Mouse (Mus musculus) liver, adult 2 months (tissue): ENCODE data around the gene Hipk2. TPM values are rescaled to one million over a fixed set of nuclear protein-coding genes. Genes with fewer than 3 reads are reported as not detected.

ENCODE experiments used
- DNase-seq: peaks from one replicate; pipeline ENCODE4 v3.0.0-alpha.2; 2011; ENCODE audit warnings: low read depth, low spot score; ENCODE audit errors: extremely low read depth
- H3K27ac ChIP-seq: fragments of 200-500 bp; replicated peaks from 2 replicates; pipeline ENCODE4 v1.5.1; 2012; ENCODE audit warnings: low read depth, mild to moderate bottlenecking, control low read depth, inconsistent platforms, low read length; ENCODE audit not compliant: insufficient read depth
- H3K27me3 ChIP-seq: fragments of 200-500 bp; 2 replicates; pipeline ENCODE4 v1.6.1; 2012; ENCODE audit warnings: mild to moderate bottlenecking, moderate library complexity, low read length, inconsistent platforms; ENCODE audit not compliant: control insufficient read depth, insufficient read depth
- H3K36me3 ChIP-seq: fragments of 200-500 bp; 2 replicates; pipeline ENCODE4 v1.6.1; 2012; ENCODE audit warnings: low read length, inconsistent platforms; ENCODE audit not compliant: control insufficient read depth, insufficient read depth
- H3K4me1 ChIP-seq: fragments of 200-500 bp; 2 replicates; pipeline ENCODE4 v1.6.1; 2011; ENCODE audit warnings: low read length; ENCODE audit not compliant: control insufficient read depth, insufficient read depth
- H3K4me3 ChIP-seq: fragments of 200-500 bp; 2 replicates; pipeline ENCODE4 v1.5.1; 2011; ENCODE audit warnings: low read depth, mild to moderate bottlenecking, control low read depth, low read length, moderate library complexity; ENCODE audit not compliant: insufficient read depth
- H3K79me2 ChIP-seq: fragments of 200-500 bp; 2 replicates; pipeline ENCODE4 v1.6.1; 2012; ENCODE audit warnings: inconsistent platforms, mild to moderate bottlenecking, low read length, moderate library complexity; ENCODE audit not compliant: control insufficient read depth, insufficient read depth
- H3K9ac ChIP-seq: fragments of 200-500 bp; 2 replicates; pipeline ENCODE4 v1.6.1; 2012; ENCODE audit warnings: low read depth, mild to moderate bottlenecking, control low read depth, inconsistent platforms, low read length
- CTCF ChIP-seq: fragments of 200-500 bp; IDR thresholded peaks from 2 replicates; pipeline ENCODE4 v1.5.1; 2011; ENCODE audit warnings: low read depth, low read length, control low read depth
- POLR2A ChIP-seq: fragments of 200-500 bp; IDR thresholded peaks from 2 replicates; pipeline ENCODE4 v1.6.1; 2011; ENCODE audit warnings: low read length, control low read depth; ENCODE audit not compliant: insufficient read depth; ENCODE audit errors: extremely low read depth
- WGBS: fragments of 180-500 bp; shearing (Covaris S2); methylation state at CpG from one replicate; pipeline ENCODE4 v1.1.7; 2018; 5-methylcytosine and 5-hydroxymethylcytosine counted together
- polyA plus RNA-seq: library from polyadenylated mRNA; depleted of rRNA; stranded (reverse); fragments of >200 nt; gene quantifications from 2 replicates; pipeline ENCODE4 v1.2.3, GENCODE M21; 2012
- total RNA-seq: library from RNA; depleted of rRNA; stranded (reverse); fragments of >200 nt; gene quantifications from 2 replicates; pipeline ENCODE4 v1.2.3, GENCODE M21; 2014

The Hipk2 gene
- total and polyA plus RNA-seq, 2 experiments: 8.5 to 22.2 TPM

DNA sequence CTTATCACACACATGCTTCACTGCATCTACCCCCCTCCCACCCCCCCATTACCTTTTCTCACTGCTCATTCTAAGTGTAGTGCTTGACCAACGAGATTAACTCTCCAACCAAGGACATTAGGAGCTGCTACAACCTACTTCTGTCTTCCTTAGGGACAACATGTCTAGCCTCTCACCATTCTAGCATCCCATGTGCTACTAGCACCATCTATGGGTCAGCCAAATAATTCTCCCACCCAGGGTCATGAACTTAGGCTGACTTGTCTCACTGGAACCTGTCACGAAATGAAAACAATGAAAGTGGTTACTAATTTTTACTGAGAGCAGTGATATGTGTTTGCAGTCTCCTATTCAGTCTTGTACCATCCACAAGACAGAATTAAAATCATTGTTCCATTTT lies 138.2 kb downstream of the Hipk2 start:
- no peaks in the 10 kb centered on the region for H3K27me3 ChIP-seq
- H3K27ac ChIP-seq: no peak overlapping the region
- TF ChIP-seq CTCF: no peak
- TF ChIP-seq POLR2A: no peak
- WGBS: 33% methylated on average over 2 of the region's 2 CpGs
- H3K4me1 ChIP-seq: no peaks in the 10 kb centered on the region
- H3K9ac ChIP-seq: no peak overlapping the region
- peaks cover 29% of the 10 kb centered on the region for H3K36me3 ChIP-seq
- no peak overlapping the region for H3K4me3 ChIP-seq
- DNase-seq: no peak
- no peaks in the 10 kb centered on the region for H3K79me2 ChIP-seq

DNA sequence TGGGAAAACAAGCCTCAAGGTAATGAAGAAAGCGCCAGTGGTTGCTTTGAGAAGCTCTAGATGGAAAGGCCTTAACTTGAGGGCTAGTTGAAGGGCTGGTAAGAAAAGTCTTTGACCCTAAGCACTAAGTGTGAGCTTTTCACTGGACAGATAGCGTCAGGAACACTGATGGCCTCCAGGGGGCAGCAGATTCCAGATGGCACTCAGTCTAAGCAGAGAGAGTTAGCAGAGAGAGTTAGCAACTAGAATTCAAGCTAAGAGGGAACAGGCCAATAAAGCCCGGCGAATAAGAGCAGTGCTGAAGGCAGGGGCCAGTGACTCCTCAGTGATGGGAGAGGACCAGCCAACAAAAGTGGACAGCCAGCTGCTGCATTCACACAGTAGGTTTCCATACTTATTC lies 139.7 kb downstream of the Hipk2 start:
- WGBS: 24% methylated on average over 4 of the region's 4 CpGs
- DNase-seq: peak; percentile 59
- Histone ChIP-seq H3K9ac (no peak overlapping the region), H3K27ac (no peak overlapping the region), H3K36me3 (peaks cover 27% of the 10 kb centered on the region), H3K4me3 (no peak overlapping the region), H3K27me3 (no peaks in the 10 kb centered on the region), H3K79me2 (no peaks in the 10 kb centered on the region), H3K4me1 (no peaks in the 10 kb centered on the region)
- TF ChIP-seq POLR2A (no peak), CTCF (peak; percentile 77)

DNA sequence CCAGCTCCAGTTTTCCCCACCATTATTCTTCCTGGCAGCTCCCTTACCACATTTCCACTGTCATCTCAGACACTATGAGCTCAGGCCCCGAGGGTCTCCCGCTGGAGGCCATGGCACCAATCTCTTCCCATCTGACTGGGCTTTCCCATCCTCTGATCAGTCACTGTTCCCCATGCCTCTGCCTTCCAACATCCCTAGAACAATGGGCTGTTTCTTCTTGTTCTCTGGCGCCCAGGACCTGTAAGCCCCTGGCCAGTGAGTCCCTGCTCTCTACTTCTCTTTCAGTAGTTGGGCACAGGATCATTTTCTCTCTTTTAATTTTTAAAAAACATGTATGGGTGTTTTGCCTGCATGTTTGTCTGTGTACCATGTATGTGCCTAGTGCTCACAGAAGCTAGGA lies 143.3 kb downstream of the Hipk2 start:
- H3K4me1 ChIP-seq: no peaks in the 10 kb centered on the region
- H3K4me3 ChIP-seq: no peak overlapping the region
- no peaks in the 10 kb centered on the region for H3K27me3 ChIP-seq
- H3K79me2 ChIP-seq: no peaks in the 10 kb centered on the region
- H3K36me3 ChIP-seq: peaks cover 37% of the 10 kb centered on the region
- TF ChIP-seq CTCF (no peak), POLR2A (no peak)
- no peak overlapping the region for H3K9ac ChIP-seq
- DNase-seq: no peak
- H3K27ac ChIP-seq: no peak overlapping the region
- WGBS: 94% methylated on average over 3 of the region's 3 CpGs

DNA sequence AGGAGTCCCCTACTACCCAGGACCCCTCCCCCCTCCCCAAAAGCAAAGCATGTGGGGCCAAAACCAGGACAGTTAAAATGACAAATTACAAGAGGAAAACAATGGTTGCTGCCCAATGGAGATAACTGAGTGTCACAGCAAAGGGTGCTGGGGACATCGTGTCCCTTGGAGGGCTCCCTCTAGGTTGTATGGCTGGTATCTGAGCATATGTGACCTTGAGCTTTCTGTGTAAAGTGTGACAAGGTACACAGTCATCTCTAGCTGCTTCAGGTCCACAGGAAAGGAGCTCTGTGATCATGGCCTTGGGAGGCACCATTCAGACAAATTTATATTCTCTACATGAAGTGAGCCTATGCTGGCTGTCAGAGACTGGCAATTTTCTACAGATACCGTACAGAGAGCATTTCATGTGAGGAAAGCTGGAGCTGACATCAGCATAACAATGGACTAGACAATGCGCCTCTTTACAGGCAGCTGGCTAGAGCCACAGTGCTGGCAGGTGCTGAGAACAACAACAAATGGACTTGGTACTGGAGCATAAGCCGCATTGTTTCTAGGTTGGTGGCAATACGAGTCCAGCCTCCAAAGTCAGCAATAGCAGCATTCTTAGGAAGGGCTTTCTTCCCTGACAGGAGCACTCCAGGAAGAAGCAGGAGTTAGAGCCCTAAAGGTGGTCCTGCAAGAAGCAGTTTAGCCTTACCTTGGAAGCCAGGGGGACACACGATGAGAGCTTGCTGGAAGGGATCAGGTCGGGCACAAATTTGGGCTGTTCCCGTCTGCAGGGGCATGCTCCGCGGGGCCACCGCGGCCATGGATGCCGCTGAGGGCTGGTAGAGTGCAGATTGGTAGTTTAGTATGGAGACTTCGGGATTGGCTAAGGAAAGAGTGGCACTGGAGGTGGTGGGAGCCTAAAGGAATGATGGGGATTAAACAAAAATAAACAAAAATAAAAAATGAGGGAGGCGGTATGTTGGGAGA lies 145.5 kb downstream of the Hipk2 start:
- no peak overlapping the region for H3K27ac ChIP-seq
- no peak overlapping the region for H3K9ac ChIP-seq
- no peaks in the 10 kb centered on the region for H3K79me2 ChIP-seq
- H3K4me1 ChIP-seq: no peaks in the 10 kb centered on the region
- H3K36me3 ChIP-seq: peaks cover 38% of the 10 kb centered on the region
- WGBS: 92% methylated on average over 15 of the region's 15 CpGs
- no peak overlapping the region for H3K4me3 ChIP-seq
- no peak for DNase-seq
- no peaks in the 10 kb centered on the region for H3K27me3 ChIP-seq
- TF ChIP-seq CTCF: no peak
- no peak for TF ChIP-seq POLR2A

DNA sequence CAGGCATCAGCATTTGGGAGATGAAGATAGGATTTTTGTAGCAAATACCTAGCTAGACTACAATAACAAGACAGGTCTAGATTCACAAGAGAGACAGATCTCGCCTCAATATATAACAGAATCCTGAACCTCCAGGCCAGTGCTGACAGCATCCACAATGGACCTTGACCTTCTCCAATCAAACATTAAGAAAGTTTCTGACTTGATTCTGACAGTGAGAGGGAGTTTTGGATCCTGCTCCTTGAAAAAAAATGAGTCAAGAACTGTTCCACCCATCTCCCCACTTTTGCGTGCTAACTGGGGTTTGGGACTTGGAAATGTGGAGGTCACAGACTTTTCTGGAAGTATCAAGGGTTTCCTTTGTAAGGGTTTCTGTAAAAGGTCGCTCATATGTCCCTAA lies 150.4 kb downstream of the Hipk2 start:
- 98% methylated on average over 3 of the region's 3 CpGs for WGBS
- H3K4me1 ChIP-seq: no peaks in the 10 kb centered on the region
- no peak overlapping the region for H3K4me3 ChIP-seq
- no peaks in the 10 kb centered on the region for H3K79me2 ChIP-seq
- H3K36me3 ChIP-seq: peaks cover 31% of the 10 kb centered on the region
- DNase-seq: no peak
- no peak for TF ChIP-seq POLR2A
- no peaks in the 10 kb centered on the region for H3K27me3 ChIP-seq
- no peak overlapping the region for H3K9ac ChIP-seq
- H3K27ac ChIP-seq: no peak overlapping the region

DNA sequence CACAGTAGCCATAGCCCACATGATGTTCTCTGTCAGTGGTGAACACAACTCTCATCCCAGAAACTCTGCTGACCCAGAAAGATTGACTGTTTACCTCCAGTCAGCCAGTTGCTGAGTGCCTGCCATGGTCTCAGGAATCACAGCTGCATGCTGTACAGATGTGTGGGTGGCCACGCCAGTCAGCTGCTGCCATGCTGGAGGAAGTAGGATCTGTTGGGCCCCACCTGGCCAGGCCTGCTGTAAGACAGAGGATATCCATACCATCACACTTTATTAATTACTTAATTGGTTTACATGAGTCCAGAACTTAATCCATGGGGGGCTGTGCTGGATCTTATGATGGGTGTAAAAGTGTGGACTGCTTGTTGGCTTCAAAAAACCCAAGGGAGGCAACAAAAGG lies 154.6 kb downstream of the Hipk2 start:
- Histone ChIP-seq H3K36me3 (peaks cover 44% of the 10 kb centered on the region), H3K4me1 (no peaks in the 10 kb centered on the region), H3K27ac (no peak overlapping the region), H3K27me3 (no peaks in the 10 kb centered on the region), H3K79me2 (no peaks in the 10 kb centered on the region), H3K4me3 (no peak overlapping the region), H3K9ac (no peak overlapping the region)
- DNase-seq: no peak
- 97% methylated on average over 1 of the region's 1 CpGs for WGBS
- TF ChIP-seq POLR2A: no peak
- TF ChIP-seq CTCF: no peak
